Mouse (Mus musculus) embryonic fibroblast, embryonic 13.5 days (primary cell): ENCODE data around the gene Olfr1264.

Source experiments
- CTCF ChIP-seq: IDR thresholded peaks from 2 replicates; pipeline ENCODE4 v1.5.1; 2011; ENCODE audit warnings: mild to moderate bottlenecking, control low read depth, low read length, moderate library complexity, borderline replicate concordance; ENCODE audit not compliant: insufficient read depth
- POLR2A ChIP-seq: IDR thresholded peaks from 2 replicates; pipeline ENCODE4 v1.6.1; 2011; ENCODE audit warnings: low read depth, mild to moderate bottlenecking, control low read depth, low read length, moderate library complexity

GRCm38 (mm10) chr2:89990921-89991320, 34.5 kb downstream of the Olfr1264 start, which contains the start of gene Olfr1261:
- no peak for TF ChIP-seq CTCF
- TF ChIP-seq POLR2A, result no peak
